Mouse (Mus musculus) hindlimb bud, embryonic 11.5 days (tissue): ENCODE results near the gene Ltbp2.

Experiments used
- DNase-seq: peaks from one replicate; pipeline ENCODE4 v3.0.0-alpha.2; 2012; ENCODE audit warnings: low read depth, low spot score; ENCODE audit errors: extremely low spot score

The Ltbp2 gene

DNA sequence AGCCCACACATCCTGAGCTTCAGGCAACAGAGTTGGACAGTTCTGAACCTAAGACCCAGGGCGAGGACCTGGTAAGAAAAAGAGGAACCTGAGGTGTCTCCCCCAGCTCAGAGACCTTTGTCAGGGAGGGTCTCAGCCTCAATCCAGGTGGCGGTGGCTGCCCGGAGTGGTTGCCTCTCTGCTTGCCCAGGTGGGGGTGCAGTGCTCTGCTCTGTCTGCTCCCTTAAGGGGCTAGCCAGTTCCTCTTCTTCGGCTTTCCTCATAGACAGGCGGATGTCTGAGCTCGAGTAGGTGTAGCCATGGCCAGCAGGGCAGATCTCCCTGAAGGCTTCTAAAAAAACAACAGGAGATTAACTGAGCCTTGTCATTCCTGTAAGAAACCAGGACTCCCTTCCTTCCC is 67.3 kb downstream of the Ltbp2 start:
- DNase-seq: no peak

- DNase-seq: no peak
Measured at GRCm38 (mm10) chr12:84807351-84807750, 69.0 kb downstream of the Ltbp2 start.

- no peak for DNase-seq
Measured at GRCm38 (mm10) chr12:84806726-84807125, 69.6 kb downstream of the Ltbp2 start.

DNA sequence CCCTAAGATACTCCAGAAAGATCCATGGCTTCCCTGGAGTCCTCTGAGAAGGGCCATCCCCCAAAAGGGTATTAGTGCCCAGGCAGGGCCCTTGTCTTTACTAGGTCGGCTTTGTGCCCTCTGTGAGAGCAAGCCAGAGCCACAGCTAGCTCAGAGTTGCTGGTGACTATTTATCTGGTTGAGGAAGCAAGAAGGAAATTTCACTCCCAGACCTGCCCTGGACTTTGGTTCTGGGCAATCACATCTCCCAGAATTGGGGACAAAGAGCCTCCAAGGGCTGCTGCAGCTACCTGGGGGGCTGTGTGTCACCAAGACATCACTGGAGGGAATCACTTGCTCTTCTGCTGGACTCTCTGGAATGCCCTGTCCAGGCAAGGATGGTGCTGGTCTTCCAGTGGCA is 70.3 kb downstream of the Ltbp2 start:
- no peak for DNase-seq

DNA sequence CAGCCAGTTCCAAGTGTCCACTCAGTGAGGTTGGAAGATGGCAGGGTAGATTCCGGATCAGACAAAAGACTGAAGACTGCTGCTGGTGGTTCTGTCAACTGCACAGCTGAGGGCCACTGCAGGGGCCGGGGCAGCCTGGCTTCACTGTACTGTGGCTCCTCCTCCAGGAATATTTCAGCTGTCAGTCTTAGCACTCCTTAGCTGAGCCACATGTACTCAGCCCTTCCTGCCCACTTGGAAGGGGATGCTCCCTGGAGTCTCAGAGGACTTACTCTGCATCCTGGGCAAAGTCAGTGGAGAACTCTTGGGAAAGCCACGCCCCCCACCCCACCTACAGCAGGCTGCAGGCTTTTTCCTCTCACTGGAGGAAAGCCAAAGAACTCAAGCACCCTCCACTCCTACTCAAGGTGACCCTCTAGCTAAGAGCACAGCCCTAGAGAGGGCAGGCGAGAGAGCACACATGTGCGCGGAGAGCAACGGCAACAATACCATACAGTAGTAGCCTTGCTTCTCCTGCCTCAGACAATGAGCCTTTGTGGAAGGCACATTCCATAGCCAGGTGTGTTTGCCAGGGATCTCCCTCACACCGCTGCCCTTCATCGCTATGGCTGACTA is 71.0 kb downstream of the Ltbp2 start:
- no peak for DNase-seq

GRCm38 (mm10) chr12:84802625-84803024 is 73.7 kb downstream of the Ltbp2 start:
- no peak for DNase-seq

- no peak for DNase-seq
Measured at GRCm38 (mm10) chr12:84801532-84802110, 74.7 kb downstream of the Ltbp2 start.

- no peak for DNase-seq
Measured at GRCm38 (mm10) chr12:84800419-84800818, 75.9 kb downstream of the Ltbp2 start.

- DNase-seq: no peak
Measured at GRCm38 (mm10) chr12:84799086-84799485, 77.2 kb downstream of the Ltbp2 start.

- DNase-seq: no peak
Measured at GRCm38 (mm10) chr12:84794647-84795046, 81.7 kb downstream of the Ltbp2 start.

- DNase-seq: no peak
Measured at GRCm38 (mm10) chr12:84792629-84793028, 83.7 kb downstream of the Ltbp2 start.

GRCm38 (mm10) chr12:84790853-84791252 is 85.5 kb downstream of the Ltbp2 start:
- DNase-seq: no peak

DNA sequence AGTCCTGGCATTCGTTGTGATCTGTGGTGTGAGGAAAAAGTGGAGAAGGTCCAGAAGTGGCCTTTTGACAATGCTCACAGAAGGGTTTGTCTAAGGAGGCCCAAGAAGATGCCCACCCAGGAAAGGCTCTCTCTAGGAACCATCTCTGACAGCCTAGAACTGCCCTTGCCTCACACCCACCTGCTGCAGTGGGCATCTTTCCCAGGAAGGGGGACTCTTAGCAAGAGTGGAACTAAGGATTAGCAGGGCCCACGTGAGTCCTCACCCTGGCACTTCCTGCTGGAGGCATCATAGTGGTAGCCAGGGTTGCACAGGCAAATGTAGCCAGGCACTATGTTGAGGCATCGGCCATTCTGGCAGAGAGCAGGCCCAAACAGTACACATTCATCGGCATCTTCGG is 90.2 kb downstream of the Ltbp2 start:
- DNase-seq: no peak

DNA sequence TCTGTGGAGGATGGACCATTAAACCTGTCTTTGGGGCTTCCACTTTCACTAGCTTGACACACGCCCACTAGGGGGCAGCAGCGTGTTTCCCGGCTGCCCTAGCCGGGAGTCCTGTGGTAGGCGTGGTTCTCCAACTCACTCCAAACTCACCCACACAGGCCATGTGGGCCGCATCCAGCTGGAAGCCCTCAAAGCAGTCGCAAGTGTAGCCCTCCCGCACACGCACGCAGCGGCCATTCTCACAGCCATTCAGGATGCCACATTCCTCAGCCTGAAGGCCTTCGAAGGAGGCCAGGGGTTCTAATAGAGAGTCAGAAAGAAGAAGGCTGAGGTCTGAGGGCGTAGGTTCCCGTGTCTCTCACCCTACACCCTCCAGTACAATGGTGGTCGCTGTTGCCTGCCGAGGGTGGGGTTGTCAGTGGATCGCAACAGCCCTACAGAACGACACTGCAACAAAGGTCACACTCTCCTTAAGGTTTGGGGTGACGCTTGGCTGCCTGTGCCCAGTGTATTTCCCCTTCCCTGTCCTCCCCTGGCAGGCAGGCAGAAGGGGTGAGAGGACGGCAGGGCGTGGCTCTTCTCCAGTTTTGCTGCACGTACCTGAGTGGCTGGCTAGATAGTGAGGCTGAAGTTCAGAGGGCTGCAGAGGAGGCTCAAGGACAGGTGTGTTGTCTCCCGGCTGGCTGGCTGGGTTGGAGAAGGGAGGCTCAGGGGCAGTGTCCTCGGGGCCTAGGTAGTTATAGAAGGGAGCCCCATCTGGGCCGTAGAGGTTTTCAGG is 91.5 kb downstream of the Ltbp2 start:
- DNase-seq: peak; percentile 74

- no peak for DNase-seq
Measured at GRCm38 (mm10) chr12:84776229-84776628, 100.1 kb downstream of the Ltbp2 start.

- DNase-seq: no peak
Measured at GRCm38 (mm10) chr12:84774376-84774775, 102.0 kb downstream of the Ltbp2 start.

DNA sequence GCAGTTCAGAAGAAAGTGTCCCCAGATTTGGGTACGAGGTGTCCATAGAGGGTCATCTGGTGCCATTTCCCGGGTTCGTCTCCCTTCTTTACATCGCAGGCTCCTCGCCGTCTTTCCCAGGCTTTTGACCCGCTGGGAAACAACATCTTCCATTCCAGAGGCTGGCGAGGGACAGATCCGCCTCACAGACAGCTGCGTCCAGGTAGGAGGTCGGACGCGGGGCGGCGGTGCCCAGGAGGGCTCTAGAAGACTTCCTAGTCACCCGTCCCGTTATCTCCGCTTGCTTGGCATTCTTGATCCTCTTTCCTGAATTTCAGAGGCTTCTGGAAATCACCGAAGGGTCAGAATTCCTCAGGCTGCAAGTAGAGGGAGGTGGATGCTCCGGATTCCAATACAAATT is 102.9 kb downstream of the Ltbp2 start:
- DNase-seq: no peak

DNA sequence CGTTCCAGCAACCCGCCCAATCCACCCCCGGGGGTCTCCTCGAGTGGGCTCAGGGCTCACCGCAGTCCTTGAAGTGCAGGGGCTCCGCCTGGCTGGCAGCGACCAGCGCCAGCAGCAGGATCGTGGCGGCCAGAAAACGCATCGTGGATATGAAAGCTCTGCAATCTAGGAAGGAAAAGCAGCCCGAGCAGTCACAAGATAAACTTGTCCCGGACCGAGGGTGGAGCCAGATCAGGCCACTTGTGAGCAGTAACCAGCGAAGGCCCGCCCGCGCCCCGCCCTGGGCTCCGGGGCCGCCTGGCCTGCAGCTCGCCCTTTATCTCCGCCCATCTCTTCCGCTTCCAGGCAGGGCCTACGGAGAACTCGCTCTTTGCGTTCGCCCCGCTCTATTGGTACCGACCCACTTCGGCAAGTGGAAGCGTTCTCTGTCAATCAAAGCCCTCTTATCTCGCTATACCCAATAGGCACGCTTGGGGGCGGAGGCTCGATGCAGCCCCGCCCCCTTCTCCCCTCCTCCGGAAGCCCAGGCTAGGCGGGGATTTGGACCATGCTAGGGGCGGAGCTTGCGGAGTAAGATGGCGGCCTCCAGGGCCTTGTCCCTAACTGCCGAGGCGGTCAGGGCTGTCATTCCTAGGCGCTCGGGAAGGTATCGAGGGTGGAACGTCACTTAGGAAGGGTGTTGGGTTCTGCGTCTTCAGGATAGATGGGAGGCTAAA is 103.4 kb downstream of the Ltbp2 start, which contains the start of the genes Npc2 and Isca2:
Gene Npc2 (minus strand): TSS at position 427 of the 716 bp plus-strand sequence.
Gene Isca2 (plus strand): TSS at position 526 of the 716 bp plus-strand sequence.
- peak; percentile 98 for DNase-seq

DNA sequence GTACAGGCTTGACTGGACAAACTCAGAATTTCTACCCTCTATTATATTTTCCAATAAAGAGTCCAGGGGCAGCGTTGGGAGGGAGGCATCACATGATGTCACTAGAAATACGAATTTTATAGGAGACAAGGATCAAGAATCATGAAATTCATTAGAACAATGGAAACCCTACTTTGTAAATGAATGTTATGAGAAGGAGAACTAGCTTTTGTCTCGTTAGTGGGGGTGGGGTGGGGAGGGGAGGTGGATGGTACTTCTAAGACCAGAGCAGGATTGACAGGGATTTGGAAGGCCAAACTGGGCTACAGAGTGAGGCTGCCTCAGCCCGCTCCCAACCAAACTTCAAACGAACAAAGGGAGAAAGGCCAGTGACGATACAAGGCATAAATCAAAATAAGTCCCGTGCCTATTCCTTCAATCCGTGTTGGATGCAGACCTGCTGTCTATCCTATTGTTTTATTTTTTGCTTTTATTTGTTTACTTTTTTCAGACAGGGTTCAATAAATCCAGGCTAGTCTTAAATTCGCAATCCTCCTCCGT is 104.3 kb downstream of the Ltbp2 start:
- no peak for DNase-seq

DNA sequence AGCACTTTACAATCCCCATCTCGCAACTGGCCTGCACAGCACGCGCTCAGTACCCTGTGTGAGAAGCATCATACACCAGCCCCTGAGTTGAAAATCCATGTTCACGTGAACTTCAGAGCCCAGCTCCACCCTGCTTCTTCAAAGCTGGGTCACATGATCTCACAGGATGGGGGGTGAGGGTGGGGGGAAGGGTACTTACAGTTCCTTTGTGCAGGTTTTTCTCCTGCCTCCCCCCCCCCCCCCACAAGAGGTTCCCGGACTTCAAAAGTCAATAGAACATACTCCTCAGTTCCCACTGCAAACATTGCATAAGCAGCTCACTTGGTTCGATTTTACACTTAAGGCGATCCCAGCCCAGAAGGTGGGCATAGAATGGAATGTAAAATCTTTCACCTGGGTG is 106.7 kb downstream of the Ltbp2 start:
- DNase-seq: no peak

DNA sequence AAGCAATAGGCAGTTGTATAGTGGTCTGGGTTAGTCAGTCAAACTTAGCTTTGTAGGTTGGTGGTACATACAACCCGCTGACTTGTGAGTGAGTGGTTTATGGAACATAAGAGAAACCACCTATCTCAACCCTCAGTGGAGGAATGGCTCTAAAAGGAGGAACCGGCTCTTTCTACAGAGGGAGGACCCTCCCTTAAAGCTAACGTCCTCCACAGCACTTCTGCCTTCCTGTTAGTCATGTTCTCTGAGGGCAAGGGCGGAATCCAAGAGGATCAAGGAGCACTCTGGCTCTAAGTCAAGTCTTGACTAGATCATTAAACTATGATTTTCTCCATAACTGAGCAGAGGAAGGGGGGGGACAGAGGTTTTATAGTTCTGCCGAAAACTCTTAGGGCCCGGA is 108.8 kb downstream of the Ltbp2 start:
- DNase-seq: no peak
